Mouse (Mus musculus): ENCODE measurements around the gene Aox2. TPM values are rescaled to one million over a fixed set of nuclear protein-coding genes. Genes with fewer than 3 reads are reported as not detected.
"Not testable (repeated sequence)": the region's sequence is repeated elsewhere in the genome, so short reads cannot be mapped to it uniquely, and the experiment has no call there.

Aox2 gene
- polyA plus RNA-seq, 1 experiment: not detected

DNA sequence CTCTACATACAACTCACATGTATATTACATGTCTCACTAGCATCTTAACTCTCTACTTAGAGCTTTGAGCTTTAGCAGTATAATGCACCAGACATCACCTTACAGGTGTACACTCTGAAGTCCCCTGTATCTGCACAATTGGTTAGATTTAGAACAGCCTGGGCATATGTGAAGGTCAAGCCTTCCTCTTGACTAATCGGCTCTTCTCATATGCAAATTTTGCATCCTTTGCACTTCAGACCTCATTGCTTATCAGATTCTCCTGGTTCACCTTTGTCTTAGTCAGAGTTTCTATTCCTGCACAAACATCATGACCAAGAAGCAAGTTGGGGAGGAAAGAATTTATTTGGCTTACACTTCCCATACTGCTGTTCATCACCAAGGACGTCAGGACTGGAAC, 91.6 kb downstream of the Aox2 start:
- Histone ChIP-seq H3K9ac (ENCODE audit: low read depth, poor library complexity, severe bottlenecking) (no peak overlapping the region), H3K4me3 (ENCODE audit: low read depth, low read length) (no peak overlapping the region), H3K27me3 (ENCODE audit: control insufficient read depth, insufficient read depth, low read length, poor library complexity, severe bottlenecking) (no peaks in the 10 kb centered on the region), H3K9me3 (replicated peaks; ENCODE audit: control insufficient read depth, insufficient read depth, low read length, poor library complexity, severe bottlenecking) (no peaks in the 10 kb centered on the region; the same call in 1 of the 2 replicates), H3K36me3 (ENCODE audit: control insufficient read depth, insufficient read depth, low read length, poor library complexity, severe bottlenecking) (no peaks in the 10 kb centered on the region), H3K4me1 (ENCODE audit: control insufficient read depth, insufficient read depth, low read length) (no peaks in the 10 kb centered on the region), H3K27ac (ENCODE audit: insufficient read depth, low read length) (no peak overlapping the region)
- TF ChIP-seq POLR2A (IDR thresholded peaks at IDR 0.05; ENCODE audit: insufficient read depth, low read length) (no peak), EP300 (IDR thresholded peaks at IDR 0.05; ENCODE audit: insufficient read depth, low read depth, low read length) (no peak), CTCF (IDR thresholded peaks at IDR 0.05; ENCODE audit: low read depth, low read length) (no peak)

DNA sequence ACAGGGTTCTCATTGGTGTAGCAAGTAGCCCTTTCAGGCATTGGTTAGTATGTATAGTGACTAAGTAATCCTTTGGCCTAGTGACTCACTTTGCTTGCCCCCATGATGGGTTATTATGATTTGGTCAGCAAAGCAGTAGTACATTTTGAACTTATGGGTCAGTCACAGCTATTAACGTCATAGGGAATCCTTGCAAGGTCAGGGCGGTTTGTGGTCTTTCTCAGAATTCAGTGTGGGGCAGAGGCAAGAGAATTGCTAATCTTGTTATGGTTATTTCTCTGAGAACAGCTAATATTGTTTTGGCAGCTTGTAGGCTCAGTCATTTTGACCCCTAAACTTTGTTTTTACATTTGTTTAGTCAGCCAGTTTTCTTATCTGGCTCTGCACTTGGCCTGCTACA, 96.1 kb downstream of the Aox2 start:
- not testable (repeated sequence) for H3K27me3 ChIP-seq (ENCODE audit: control insufficient read depth, insufficient read depth, low read length, poor library complexity, severe bottlenecking); H3K9ac ChIP-seq (ENCODE audit: low read depth, poor library complexity, severe bottlenecking); H3K36me3 ChIP-seq (ENCODE audit: control insufficient read depth, insufficient read depth, low read length, poor library complexity, severe bottlenecking); H3K27ac ChIP-seq (ENCODE audit: insufficient read depth, low read length); H3K4me3 ChIP-seq (ENCODE audit: low read depth, low read length); H3K9me3 ChIP-seq (replicated peaks; ENCODE audit: control insufficient read depth, insufficient read depth, low read length, poor library complexity, severe bottlenecking); H3K4me1 ChIP-seq (ENCODE audit: control insufficient read depth, insufficient read depth, low read length)

DNA sequence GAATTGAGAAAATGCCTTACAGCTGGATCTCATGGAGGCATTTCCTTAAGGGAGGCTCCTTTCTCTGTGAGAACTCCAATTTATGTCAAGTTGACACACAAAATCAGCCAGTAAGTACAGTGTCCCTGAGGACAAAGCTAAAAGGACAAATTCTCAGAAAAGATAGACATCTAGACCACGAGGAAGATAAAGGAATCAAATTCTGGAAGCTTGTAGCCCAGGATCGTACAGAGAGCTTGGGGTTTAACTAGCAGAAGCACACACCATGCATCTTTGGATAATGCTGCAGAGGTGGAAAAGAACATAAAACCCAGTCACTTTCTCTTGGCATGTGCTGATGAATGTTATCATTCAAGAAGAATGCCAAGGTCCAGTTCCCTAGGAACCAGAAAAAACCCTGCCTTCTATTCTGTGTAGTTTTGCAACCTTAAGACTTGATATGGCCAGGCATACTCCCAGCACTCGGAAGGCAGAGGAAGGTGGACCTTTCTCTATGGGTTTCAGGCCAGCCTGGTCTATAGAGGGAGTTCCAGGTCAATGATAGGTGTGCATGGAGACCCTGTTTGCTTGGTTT, 97.5 kb downstream of the Aox2 start:
- Histone ChIP-seq H3K4me3 (ENCODE audit: low read depth, low read length) (no peak overlapping the region), H3K9me3 (replicated peaks; ENCODE audit: control insufficient read depth, insufficient read depth, low read length, poor library complexity, severe bottlenecking) (no peaks in the 10 kb centered on the region)
- TF ChIP-seq EP300 (IDR thresholded peaks at IDR 0.05; ENCODE audit: insufficient read depth, low read depth, low read length) (no peak), POLR2A (IDR thresholded peaks at IDR 0.05; ENCODE audit: insufficient read depth, low read length) (no peak)

DNA sequence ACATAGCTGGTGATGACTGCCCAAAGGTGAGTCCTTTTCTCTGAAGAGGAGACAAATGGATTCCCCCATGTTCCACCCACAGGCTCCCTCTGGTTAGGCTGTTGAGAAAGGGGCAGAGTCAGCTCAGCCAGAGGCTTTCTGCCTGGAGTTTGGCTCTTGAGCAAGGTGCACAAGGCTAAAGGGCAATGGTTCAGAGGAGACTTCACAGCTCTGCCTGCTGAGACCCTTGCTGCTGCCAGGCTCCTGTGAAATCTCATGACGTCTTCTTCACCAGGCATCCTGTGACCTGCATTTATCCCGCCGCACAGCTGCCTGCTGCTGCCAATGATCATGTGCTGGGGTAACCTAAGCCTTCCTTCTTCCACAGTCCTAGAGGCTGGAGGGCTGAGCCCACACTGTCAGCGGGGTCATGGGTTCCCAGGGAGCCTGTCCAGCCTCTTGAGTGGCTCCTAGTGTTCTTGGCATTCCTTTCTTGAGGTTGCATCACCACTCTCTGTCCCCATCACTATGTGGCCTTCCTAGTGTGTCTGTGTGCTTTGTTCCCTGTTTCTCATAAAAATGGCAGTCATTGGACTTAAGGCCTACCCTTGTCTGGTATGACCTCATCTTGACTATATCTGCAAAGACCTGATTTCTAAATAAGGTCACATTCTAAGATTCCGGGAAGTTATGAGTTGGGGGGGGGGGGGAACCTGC, 104.6 kb downstream of the Aox2 start:
- Histone ChIP-seq H3K9ac (ENCODE audit: low read depth, poor library complexity, severe bottlenecking) (no peak overlapping the region), H3K4me3 (ENCODE audit: low read depth, low read length) (no peak overlapping the region), H3K9me3 (replicated peaks; ENCODE audit: control insufficient read depth, insufficient read depth, low read length, poor library complexity, severe bottlenecking) (no peaks in the 10 kb centered on the region), H3K36me3 (ENCODE audit: control insufficient read depth, insufficient read depth, low read length, poor library complexity, severe bottlenecking) (no peaks in the 10 kb centered on the region), H3K27me3 (ENCODE audit: control insufficient read depth, insufficient read depth, low read length, poor library complexity, severe bottlenecking) (no peaks in the 10 kb centered on the region), H3K27ac (ENCODE audit: insufficient read depth, low read length) (no peak overlapping the region), H3K4me1 (ENCODE audit: control insufficient read depth, insufficient read depth, low read length) (no peaks in the 10 kb centered on the region)
- TF ChIP-seq POLR2A (IDR thresholded peaks at IDR 0.05; ENCODE audit: insufficient read depth, low read length) (no peak), CTCF (IDR thresholded peaks at IDR 0.05; ENCODE audit: low read depth, low read length) (no peak), EP300 (IDR thresholded peaks at IDR 0.05; ENCODE audit: insufficient read depth, low read depth, low read length) (no peak)

More for the DNA sequence above, 97.5 kb downstream of the Aox2 start:
- Histone ChIP-seq H3K9ac (ENCODE audit: low read depth, poor library complexity, severe bottlenecking) (no peak overlapping the region), H3K4me1 (ENCODE audit: control insufficient read depth, insufficient read depth, low read length) (no peaks in the 10 kb centered on the region), H3K36me3 (ENCODE audit: control insufficient read depth, insufficient read depth, low read length, poor library complexity, severe bottlenecking) (no peaks in the 10 kb centered on the region), H3K27me3 (ENCODE audit: control insufficient read depth, insufficient read depth, low read length, poor library complexity, severe bottlenecking) (no peaks in the 10 kb centered on the region), H3K27ac (ENCODE audit: insufficient read depth, low read length) (no peak overlapping the region)

DNA sequence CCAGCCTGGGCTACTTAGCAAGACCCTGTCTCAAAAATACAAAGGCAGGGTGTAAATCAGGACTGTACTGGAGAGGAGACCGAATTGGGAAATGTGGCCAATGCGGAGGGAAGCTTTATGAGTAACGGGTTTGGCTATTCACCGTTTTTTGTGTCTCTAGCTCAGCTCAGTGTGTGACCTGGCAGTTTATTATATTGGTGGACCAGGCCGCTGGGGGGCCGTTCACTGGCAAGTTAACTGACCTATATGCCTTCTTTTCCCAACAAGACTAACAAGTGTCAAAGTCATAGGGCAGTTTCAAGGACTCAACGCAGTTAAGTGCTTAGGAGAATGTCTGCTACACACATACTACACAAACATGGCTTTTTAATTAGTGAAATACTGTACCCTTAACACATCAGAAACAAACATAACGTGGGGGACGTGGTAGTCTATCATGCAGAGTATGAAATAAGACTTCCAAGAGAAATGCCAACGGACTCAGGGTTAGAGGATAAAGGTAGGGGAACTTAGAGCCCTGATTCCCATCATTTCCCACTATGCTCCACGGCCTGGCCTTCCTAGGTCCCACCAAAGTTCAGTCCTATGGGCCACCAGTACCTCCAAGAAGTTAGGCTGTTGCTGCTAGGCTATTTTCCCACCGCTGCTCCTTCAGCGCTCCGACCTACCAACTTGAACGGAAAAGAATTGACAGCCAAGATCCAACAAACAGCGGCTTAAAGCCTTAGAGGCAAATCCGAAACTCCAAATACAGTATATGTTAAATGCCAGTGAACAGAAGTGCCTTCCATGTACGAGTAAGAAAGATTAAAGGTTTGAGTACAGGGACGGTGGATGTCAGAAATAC, 113.5 kb downstream of the Aox2 start:
- Histone ChIP-seq H3K9me3 (replicated peaks; ENCODE audit: control insufficient read depth, insufficient read depth, low read length, poor library complexity, severe bottlenecking) (no peaks in the 10 kb centered on the region), H3K36me3 (ENCODE audit: control insufficient read depth, insufficient read depth, low read length, poor library complexity, severe bottlenecking) (peaks cover 23% of the 10 kb centered on the region), H3K27me3 (ENCODE audit: control insufficient read depth, insufficient read depth, low read length, poor library complexity, severe bottlenecking) (no peaks in the 10 kb centered on the region), H3K4me3 (ENCODE audit: low read depth, low read length) (peak overlapping the region; percentile 98), H3K9ac (ENCODE audit: low read depth, poor library complexity, severe bottlenecking) (peak overlapping the region; percentile 98), H3K27ac (ENCODE audit: insufficient read depth, low read length) (peak overlapping the region; percentile 70; the same call in 1 of the 2 replicates), H3K4me1 (ENCODE audit: control insufficient read depth, insufficient read depth, low read length) (no peaks in the 10 kb centered on the region)
- TF ChIP-seq POLR2A (IDR thresholded peaks at IDR 0.05; ENCODE audit: insufficient read depth, low read length) (no peak), EP300 (IDR thresholded peaks at IDR 0.05; ENCODE audit: insufficient read depth, low read depth, low read length) (no peak), CTCF (IDR thresholded peaks at IDR 0.05; ENCODE audit: low read depth, low read length) (no peak)

DNA sequence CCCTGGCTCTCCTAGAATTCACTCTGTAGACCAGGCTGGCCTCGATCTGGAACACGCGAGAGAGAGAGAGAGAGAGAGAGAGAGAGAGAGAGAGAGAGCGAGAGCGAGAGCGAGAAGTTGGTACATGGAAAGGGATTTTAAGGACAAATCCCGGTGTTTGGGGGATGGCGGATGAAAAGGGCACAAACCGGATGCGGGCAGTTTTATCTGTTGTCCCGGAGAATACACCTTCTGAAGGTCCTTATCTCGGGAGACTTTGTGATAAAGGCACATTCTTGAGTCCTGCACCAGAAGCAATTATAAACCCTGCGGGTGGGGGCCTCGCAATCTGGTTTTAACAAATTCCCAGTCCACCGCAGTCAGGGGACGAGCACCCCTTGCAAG, 114.1 kb downstream of the Aox2 start:
- TF ChIP-seq POLR2A (IDR thresholded peaks at IDR 0.05; ENCODE audit: insufficient read depth, low read length) (no peak), EP300 (IDR thresholded peaks at IDR 0.05; ENCODE audit: insufficient read depth, low read depth, low read length) (no peak), CTCF (IDR thresholded peaks at IDR 0.05; ENCODE audit: low read depth, low read length) (no peak)
- H3K4me1 ChIP-seq (ENCODE audit: control insufficient read depth, insufficient read depth, low read length): no peaks in the 10 kb centered on the region
- H3K27me3 ChIP-seq (ENCODE audit: control insufficient read depth, insufficient read depth, low read length, poor library complexity, severe bottlenecking): no peaks in the 10 kb centered on the region
- H3K27ac ChIP-seq (ENCODE audit: insufficient read depth, low read length): peak overlapping the region; percentile 70; the same call in 1 of the 2 replicates
- peak overlapping the region; percentile 98 for H3K4me3 ChIP-seq (ENCODE audit: low read depth, low read length)
- peaks cover 29% of the 10 kb centered on the region for H3K36me3 ChIP-seq (ENCODE audit: control insufficient read depth, insufficient read depth, low read length, poor library complexity, severe bottlenecking)
- peak overlapping the region; percentile 98 for H3K9ac ChIP-seq (ENCODE audit: low read depth, poor library complexity, severe bottlenecking)
- no peaks in the 10 kb centered on the region for H3K9me3 ChIP-seq (replicated peaks; ENCODE audit: control insufficient read depth, insufficient read depth, low read length, poor library complexity, severe bottlenecking)
